Mouse (Mus musculus) midbrain, embryonic 14.5 days (tissue): ENCODE results near the gene Gm49396. TPM values are rescaled to one million over a fixed set of nuclear protein-coding genes. Genes with fewer than 3 reads are reported as not detected.
A peak's percentile ranks its signal among the peaks of the same experiment; 100 is the strongest.

Experiments used
- ATAC-seq: fragments of 200-750 bp; cut with Nextera tagmentation; 2 replicates; pipeline ENCODE4 v1.8.0; 2017; ENCODE audit warnings: moderate number of reproducible peaks, moderate library complexity; ENCODE audit not compliant: low FRiP score, low TSS enrichment
- DNase-seq: peaks from one replicate; pipeline ENCODE4 v3.0.0-alpha.2; 2015
- H3K27ac ChIP-seq: fragments of 300-500 bp; sonication (generic); replicated peaks from 2 replicates; pipeline ENCODE4 v1.5.1; 2014; ENCODE audit warnings: mild to moderate bottlenecking, low read depth, low read length, moderate library complexity
- H3K27me3 ChIP-seq: fragments of 300-500 bp; sonication (generic); 2 replicates; pipeline ENCODE4 v1.6.1; 2014; ENCODE audit warnings: low read length, control low read depth, mixed read lengths; ENCODE audit not compliant: control insufficient read depth, insufficient read depth
- H3K36me3 ChIP-seq: fragments of 300-500 bp; sonication (generic); 2 replicates; pipeline ENCODE4 v1.6.1; 2014; ENCODE audit warnings: low read length, control low read depth; ENCODE audit not compliant: control insufficient read depth, insufficient read depth
- H3K4me1 ChIP-seq: fragments of 300-500 bp; sonication (generic); 2 replicates; pipeline ENCODE4 v1.6.1; 2014; ENCODE audit warnings: mild to moderate bottlenecking, antibody characterized with exemption, low read length, control low read depth; ENCODE audit not compliant: control insufficient read depth, insufficient read depth
- H3K4me2 ChIP-seq: fragments of 300-500 bp; sonication (generic); 2 replicates; pipeline ENCODE4 v1.6.1; 2014; ENCODE audit warnings: mild to moderate bottlenecking, low read length, moderate library complexity
- H3K4me3 ChIP-seq: fragments of 300-500 bp; sonication (generic); replicated peaks from 2 replicates; pipeline ENCODE4 v1.5.1; 2014; ENCODE audit warnings: low read depth, low read length
- H3K9ac ChIP-seq: fragments of 300-500 bp; sonication (generic); replicated peaks from 2 replicates; pipeline ENCODE4 v1.6.1; 2014; ENCODE audit warnings: mild to moderate bottlenecking, low read length, moderate library complexity
- H3K9me3 ChIP-seq: fragments of 300-500 bp; sonication (generic); 2 replicates; pipeline ENCODE4 v1.6.1; 2016; ENCODE audit warnings: low read length, control low read depth, mixed read lengths; ENCODE audit not compliant: control insufficient read depth
- WGBS: fragments of 180-500 bp; shearing (Covaris S2); extraction: QIAGEN DNeasy Blood & Tissue Kit; methylation state at CpG from one replicate; pipeline ENCODE4 v1.1.7; 2014; 5-methylcytosine and 5-hydroxymethylcytosine counted together
- polyA plus RNA-seq: library from polyadenylated mRNA; unstranded; fragments of >200 nt; fragmentation: Nextera tagmentation; extraction: Ambion mirVana; gene quantifications from 2 replicates; pipeline ENCODE4 v1.2.1, GENCODE M21; 2014

Gm49396 gene
- polyA plus RNA-seq, 1 experiment from 2014 or later: 8.2 TPM

- H3K9me3 ChIP-seq: no peaks in the 10 kb centered on the region
- no peaks in the 10 kb centered on the region for H3K27me3 ChIP-seq
- no peak for ATAC-seq
- 92% methylated on average over 11 of the region's 11 CpGs for WGBS
- H3K4me3 ChIP-seq: no peak overlapping the region
- no peak for DNase-seq
- peaks cover 72% of the 10 kb centered on the region for H3K36me3 ChIP-seq
- H3K27ac ChIP-seq: no peak overlapping the region
- H3K4me2 ChIP-seq: no peak overlapping the region
- peaks cover 6% of the 10 kb centered on the region; the same call in 1 of the 2 replicates for H3K4me1 ChIP-seq
- no peak overlapping the region for H3K9ac ChIP-seq
Observed at GRCm38 (mm10) chr7:30567555-30567954, 4.4 kb downstream of the Gm49396 start.

- Histone ChIP-seq H3K27ac (no peak overlapping the region), H3K9me3 (no peaks in the 10 kb centered on the region), H3K9ac (no peak overlapping the region), H3K4me1 (no peaks in the 10 kb centered on the region), H3K27me3 (no peaks in the 10 kb centered on the region), H3K4me2 (no peak overlapping the region), H3K36me3 (peaks cover 97% of the 10 kb centered on the region), H3K4me3 (no peak overlapping the region)
- DNase-seq (no peak), ATAC-seq (no peak)
- WGBS: 91% methylated on average over 5 of the region's 5 CpGs
Observed at GRCm38 (mm10) chr7:30572389-30572788, 9.2 kb downstream of the Gm49396 start.

- Histone ChIP-seq H3K9ac (no peak overlapping the region), H3K27ac (no peak overlapping the region), H3K4me3 (no peak overlapping the region), H3K9me3 (no peaks in the 10 kb centered on the region), H3K4me1 (no peaks in the 10 kb centered on the region), H3K27me3 (no peaks in the 10 kb centered on the region), H3K4me2 (no peak overlapping the region), H3K36me3 (peaks cover 100% of the 10 kb centered on the region)
- ATAC-seq: no peak
- no peak for DNase-seq
- WGBS: 88% methylated on average over 2 of the region's 2 CpGs
Observed at GRCm38 (mm10) chr7:30572969-30573368, 9.8 kb downstream of the Gm49396 start.

DNA sequence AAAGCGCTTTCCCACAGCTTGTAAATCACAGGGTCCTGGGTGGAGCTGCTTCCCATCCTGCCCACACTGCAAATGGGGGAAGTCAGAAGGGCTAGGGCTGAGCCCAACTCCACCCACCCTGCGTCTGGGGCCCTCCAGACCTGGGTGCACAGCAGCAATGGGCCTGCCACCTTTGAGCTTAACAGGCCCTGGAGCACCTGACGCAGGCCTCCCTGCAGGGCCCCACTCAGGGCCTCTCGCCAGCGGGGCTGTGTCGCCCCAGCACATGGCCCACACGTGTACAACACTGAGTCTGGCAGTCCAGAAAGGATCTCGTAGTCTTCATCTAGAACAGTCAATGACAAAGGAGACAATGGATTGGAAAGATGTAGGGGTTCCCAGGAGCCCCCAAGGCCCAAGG lies 16.8 kb downstream of the Gm49396 start:
- ATAC-seq: no peak
- WGBS: 96% methylated on average over 8 of the region's 8 CpGs

DNA sequence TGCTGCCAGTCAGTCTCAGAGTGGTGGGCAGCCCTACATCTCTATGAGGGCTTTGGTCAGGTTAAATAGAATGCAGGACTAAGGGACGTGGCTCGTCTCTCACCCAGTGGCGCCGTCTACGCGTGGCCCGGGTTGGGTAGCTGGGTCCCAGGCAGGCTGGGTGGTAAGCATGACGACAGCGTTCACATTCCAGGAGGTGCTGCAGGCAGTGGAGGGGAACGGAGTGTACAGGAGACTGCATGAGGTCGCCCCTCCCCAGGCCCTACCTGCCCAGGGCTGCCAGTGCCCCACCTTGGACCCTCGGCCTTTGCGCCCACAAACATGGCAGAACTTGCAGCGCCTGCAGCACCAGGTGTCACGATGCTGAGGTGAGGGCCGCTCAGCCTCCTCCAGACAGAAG lies 18.4 kb downstream of the Gm49396 start:
- Histone ChIP-seq H3K4me2 (no peak overlapping the region), H3K36me3 (peaks cover 100% of the 10 kb centered on the region), H3K9ac (no peak overlapping the region), H3K9me3 (no peaks in the 10 kb centered on the region), H3K27me3 (no peaks in the 10 kb centered on the region), H3K4me3 (no peak overlapping the region), H3K27ac (no peak overlapping the region), H3K4me1 (no peaks in the 10 kb centered on the region)
- WGBS: 95% methylated on average over 16 of the region's 16 CpGs
- ATAC-seq (no peak), DNase-seq (no peak)

More for the DNA sequence above, 16.8 kb downstream of the Gm49396 start:
- no peak overlapping the region for H3K27ac ChIP-seq
- H3K4me3 ChIP-seq: no peak overlapping the region
- no peaks in the 10 kb centered on the region for H3K27me3 ChIP-seq
- peaks cover 100% of the 10 kb centered on the region for H3K36me3 ChIP-seq
- H3K4me1 ChIP-seq: no peaks in the 10 kb centered on the region
- no peak overlapping the region for H3K4me2 ChIP-seq
- no peak for DNase-seq
- H3K9me3 ChIP-seq: no peaks in the 10 kb centered on the region
- no peak overlapping the region for H3K9ac ChIP-seq

- Histone ChIP-seq H3K27me3 (no peaks in the 10 kb centered on the region), H3K4me1 (peaks cover 10% of the 10 kb centered on the region), H3K4me3 (no peak overlapping the region), H3K9ac (no peak overlapping the region), H3K36me3 (peaks cover 74% of the 10 kb centered on the region), H3K27ac (no peak overlapping the region), H3K9me3 (no peaks in the 10 kb centered on the region), H3K4me2 (no peak overlapping the region)
- ATAC-seq: no peak
- WGBS: 92% methylated on average over 10 of the region's 10 CpGs
- no peak for DNase-seq
Observed at GRCm38 (mm10) chr7:30584339-30584738, 21.2 kb downstream of the Gm49396 start.

- Histone ChIP-seq H3K4me1 (peaks cover 10% of the 10 kb centered on the region), H3K4me3 (no peak overlapping the region), H3K9ac (no peak overlapping the region), H3K9me3 (no peaks in the 10 kb centered on the region), H3K27ac (no peak overlapping the region), H3K36me3 (peaks cover 66% of the 10 kb centered on the region), H3K4me2 (no peak overlapping the region), H3K27me3 (no peaks in the 10 kb centered on the region)
- WGBS: 96% methylated on average over 7 of the region's 7 CpGs
- no peak for ATAC-seq
- no peak for DNase-seq
Observed at GRCm38 (mm10) chr7:30585170-30585569, 22.0 kb downstream of the Gm49396 start.

DNA sequence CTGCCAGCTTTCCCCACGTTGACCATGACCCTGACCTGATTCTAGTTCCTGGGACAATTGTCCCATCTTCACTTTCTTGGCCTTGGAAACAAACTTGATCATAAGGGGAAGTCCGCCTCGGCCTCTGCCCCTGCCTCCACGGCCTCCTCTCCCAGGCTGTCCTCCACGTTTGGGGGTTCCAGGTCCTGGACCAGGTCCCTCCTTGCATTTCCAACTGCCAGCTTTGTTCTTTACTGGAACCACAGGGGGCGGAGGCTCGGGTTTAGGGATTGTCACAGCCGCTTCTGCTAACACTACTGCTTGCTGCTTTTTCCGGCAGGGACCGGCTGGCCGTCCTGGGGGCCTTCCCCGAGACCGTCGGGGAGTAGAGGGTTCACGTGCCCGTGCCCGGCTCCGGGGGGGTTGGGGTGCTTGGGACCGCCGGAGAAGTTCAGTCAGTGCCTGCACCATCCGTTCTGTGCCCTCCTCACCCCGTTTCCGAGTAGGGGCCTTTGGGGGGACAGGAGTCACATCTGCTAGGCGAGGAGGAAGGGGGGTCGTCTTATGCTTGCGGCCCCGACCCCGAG lies 23.4 kb downstream of the Gm49396 start:
- 88% methylated on average over 28 of the region's 28 CpGs for WGBS
- peaks cover 52% of the 10 kb centered on the region for H3K36me3 ChIP-seq
- no peak overlapping the region for H3K9ac ChIP-seq

DNA sequence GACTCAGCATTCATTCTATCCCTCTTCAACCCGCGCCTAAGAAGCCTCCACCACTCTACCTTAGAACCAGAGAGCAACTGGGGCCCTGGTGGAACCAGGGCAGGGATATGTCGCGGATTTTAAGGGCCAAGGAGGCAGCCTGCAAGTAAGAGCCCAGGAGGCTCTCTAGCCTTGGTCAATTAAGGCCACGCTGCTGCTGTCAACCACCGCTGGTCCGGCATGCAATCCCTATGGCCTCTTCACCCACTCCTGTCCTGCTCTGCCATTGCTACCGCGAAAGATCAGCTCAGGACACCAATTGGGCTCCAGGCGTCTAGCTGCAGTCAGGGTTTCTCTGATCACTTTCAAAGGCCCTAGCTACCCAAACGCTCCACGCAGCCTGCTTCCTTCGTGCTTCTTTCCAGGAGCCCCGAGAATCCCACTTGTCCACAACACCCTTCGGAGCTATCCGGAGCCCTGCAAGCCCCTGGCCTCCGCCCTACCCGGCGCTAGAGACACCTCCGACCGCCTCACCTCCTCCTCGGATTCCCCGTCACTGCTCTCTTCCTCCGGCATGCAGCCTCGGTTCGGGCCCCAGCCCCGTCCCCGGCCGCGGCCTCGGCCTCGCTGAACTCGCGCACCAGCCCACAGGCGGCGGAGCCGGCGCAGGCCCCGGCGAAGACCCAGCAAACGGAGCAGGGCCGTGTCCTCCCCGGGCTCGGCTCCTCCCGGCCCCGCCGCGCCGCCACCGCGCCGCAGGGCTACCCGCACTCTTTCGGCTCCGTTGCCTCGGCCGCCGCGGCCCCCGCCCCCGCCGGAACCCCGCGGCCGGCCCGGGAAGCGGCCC lies 24.9 kb downstream of the Gm49396 start:
- H3K36me3 ChIP-seq: peaks cover 37% of the 10 kb centered on the region
- peak overlapping the region; percentile 97 for H3K9ac ChIP-seq
- no peaks in the 10 kb centered on the region for H3K27me3 ChIP-seq
- DNase-seq: peak; percentile 51
- under 1% methylated on average over 62 of the region's 67 CpGs for WGBS
- peak overlapping the region; percentile 72 for H3K4me2 ChIP-seq
- H3K9me3 ChIP-seq: no peaks in the 10 kb centered on the region
- peaks cover 10% of the 10 kb centered on the region for H3K4me1 ChIP-seq
- ATAC-seq: peak; percentile 44
- H3K4me3 ChIP-seq: peak overlapping the region; percentile 95
- H3K27ac ChIP-seq: peak overlapping the region; percentile 94

More for the DNA sequence above, 23.4 kb downstream of the Gm49396 start:
- ATAC-seq (no peak), DNase-seq (no peak)
- no peak overlapping the region for H3K27ac ChIP-seq
- no peaks in the 10 kb centered on the region for H3K9me3 ChIP-seq
- H3K4me2 ChIP-seq: peak overlapping the region; percentile 72
- no peaks in the 10 kb centered on the region for H3K27me3 ChIP-seq
- no peak overlapping the region for H3K4me3 ChIP-seq
- H3K4me1 ChIP-seq: peaks cover 10% of the 10 kb centered on the region
